In the genomic region with DNA sequence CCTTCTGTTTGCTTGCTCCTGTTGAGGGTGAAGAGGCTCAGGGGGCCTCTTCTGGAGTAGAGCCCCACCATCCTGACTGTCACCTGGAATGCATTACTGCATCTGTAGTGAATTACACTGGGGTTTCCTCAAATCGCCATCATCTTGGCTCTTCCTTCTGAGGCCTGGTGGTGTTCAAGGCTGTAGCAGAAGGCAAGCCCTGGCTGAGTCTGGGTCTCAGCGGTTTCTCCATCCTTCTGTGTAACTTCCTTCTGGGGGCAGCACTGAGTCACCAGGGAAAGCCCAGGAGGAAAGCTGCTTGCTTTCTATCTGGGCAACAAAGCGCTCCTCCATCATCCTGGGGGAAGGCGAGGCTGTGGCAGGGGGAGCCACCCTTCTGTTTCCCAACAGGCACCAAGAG, we compare ENCODE assay signal across 11 mouse cellular contexts.
DNase-seq lines count a peak whose midpoint lies in the region; ATAC-seq and TF ChIP-seq lines count a peak whose summit lies in the region.
"Had no signal": no experiment of that assay in that cellular context is flagged by ENCODE, and none has a peak within 500 bp of the region (broad histone marks: within the 10 kb centered on the region; RNA-seq: fewer than 3 reads in every experiment).

No protein-coding gene starts in this region.

- H3K27ac ChIP-seq in kidney, postnatal 0 days, result no peak overlapping the region
- H3K27ac ChIP-seq in limb, embryonic 10.5 days, result peak overlapping the region; percentile 53; the same call in 1 of the 2 replicates

- intact Hi-C loops in left cerebral cortex, postnatal 4 days (cut with DNase I), result no loop called here

- no peak for DNase-seq in kidney, postnatal 0 days (ENCODE audit: low spot score)
- no peak for DNase-seq in kidney, adult 8-10 months
- peak; percentile 78 for DNase-seq in R1 (ENCODE audit: low read depth, low spot score)
- no peak for DNase-seq in limb, embryonic 10.5 days (ENCODE audit: low spot score)
- DNase-seq in MN1 (ENCODE audit: low spot score), result no peak
- no peak for DNase-seq in kidney, postnatal 4 days
- no peak for DNase-seq in left cerebral cortex, postnatal 4 days
- DNase-seq: cerebellum, adult 18-20 months; gastrocnemius, postnatal 36 days had no signal

- 71% methylated on average over 4 of the region's 4 CpGs for WGBS in kidney, postnatal 0 days
- WGBS in limb, embryonic 10.5 days, result 60% methylated on average over 4 of the region's 4 CpGs

- no peaks in the 10 kb centered on the region for H3K4me1 ChIP-seq in kidney, postnatal 0 days (replicated peaks; ENCODE audit: insufficient read depth, low read length)
- H3K4me1 ChIP-seq in E14TG2a.4 (replicated peaks; ENCODE audit: low read depth, low read length), result peaks cover 25% of the 10 kb centered on the region
- H3K4me1 ChIP-seq in limb, embryonic 10.5 days, result peaks cover 22% of the 10 kb centered on the region
- H3K4me1 ChIP-seq: heart, embryonic 12.5 days had no signal

- no peak overlapping the region for H3K4me2 ChIP-seq in kidney, postnatal 0 days (ENCODE audit: low read length)
- H3K4me2 ChIP-seq: heart, embryonic 12.5 days had no signal

- no peaks in the 10 kb centered on the region for H3K9me3 ChIP-seq in kidney, postnatal 0 days (replicated peaks; ENCODE audit: low read length)
- H3K9me3 ChIP-seq in E14TG2a.4 (ENCODE audit: low read length), result no peaks in the 10 kb centered on the region
- H3K9me3 ChIP-seq in limb, embryonic 10.5 days (replicated peaks), result no peaks in the 10 kb centered on the region

- H3K36me3 ChIP-seq in kidney, postnatal 0 days (ENCODE audit: insufficient read depth, low read length), result no peaks in the 10 kb centered on the region
- no peaks in the 10 kb centered on the region for H3K36me3 ChIP-seq in E14TG2a.4 (ENCODE audit: insufficient read depth, low read length)
- H3K36me3 ChIP-seq in limb, embryonic 10.5 days, result no peaks in the 10 kb centered on the region
- H3K36me3 ChIP-seq: heart, embryonic 12.5 days had no signal

- H3K27me3 ChIP-seq in kidney, postnatal 0 days (ENCODE audit: insufficient read depth, low read length), result no peaks in the 10 kb centered on the region
- H3K27me3 ChIP-seq in E14TG2a.4 (ENCODE audit: insufficient read depth, low read length), result peaks cover 5% of the 10 kb centered on the region; the same call in 1 of the 2 replicates
- peaks cover 11% of the 10 kb centered on the region for H3K27me3 ChIP-seq in limb, embryonic 10.5 days (ENCODE audit: low read depth, poor library complexity, severe bottlenecking)

- no peak overlapping the region for H3K4me3 ChIP-seq in kidney, postnatal 0 days (replicated peaks; ENCODE audit: low read depth, low read length)
- H3K4me3 ChIP-seq in E14TG2a.4 (replicated peaks; ENCODE audit: low read length), result no peak overlapping the region
- H3K4me3 ChIP-seq in limb, embryonic 10.5 days, result no peak overlapping the region
- H3K4me3 ChIP-seq: heart, embryonic 12.5 days had no signal

- H3K9ac ChIP-seq in kidney, postnatal 0 days (ENCODE audit: low read depth, low read length), result no peak overlapping the region
- H3K9ac ChIP-seq: heart, embryonic 12.5 days had no signal

- ATAC-seq in kidney, postnatal 0 days (replicated peaks; ENCODE audit: low FRiP score, low read depth), result no peak

- TF ChIP-seq CTCF in kidney, postnatal 0 days (IDR thresholded peaks at IDR 0.05; ENCODE audit: low read depth), result peak; percentile 38; the same call in 1 of the 2 replicates
- TF ChIP-seq CTCF in E14TG2a.4 (conservative IDR thresholded peaks at IDR 0.05; ENCODE audit: low read length), result peak; percentile 49
